Mouse (Mus musculus): ENCODE data around the gene Aph1b. TPM values are rescaled to one million over a fixed set of nuclear protein-coding genes. Genes with fewer than 3 reads are reported as not detected.
"Not testable (repeated sequence)": the region's sequence is repeated elsewhere in the genome, so short reads cannot be mapped to it uniquely, and the experiment has no call there.

Gene Aph1b
- total RNA-seq, 1 experiment, result 1.1 TPM

DNA sequence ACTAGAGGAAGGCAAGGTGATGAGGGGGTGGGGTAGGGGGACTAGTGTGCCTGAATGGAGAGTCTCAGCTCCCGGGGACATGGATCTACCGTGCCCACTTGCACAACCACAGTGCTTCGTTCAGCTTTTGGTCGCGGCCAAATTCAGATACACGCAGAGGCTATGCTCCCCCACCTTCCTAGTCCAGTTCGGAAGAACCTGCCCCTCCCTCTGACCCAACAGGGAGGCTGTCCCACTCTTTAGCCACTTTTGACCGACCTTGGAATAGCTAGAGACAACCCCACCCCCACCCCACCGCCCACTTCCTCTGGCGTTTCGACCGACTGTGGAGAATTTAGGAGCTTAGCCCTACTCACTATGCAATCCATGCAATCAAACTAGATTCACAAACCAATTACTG, 6.7 kb upstream of the Aph1b start:
- H3K4me3 ChIP-seq (ENCODE audit: insufficient read depth in 1 of 2, low read depth in 1 of 2, low read length in 2 of 2, poor library complexity in 1 of 2, severe bottlenecking in 1 of 2), result peak overlapping the region in 1 of 2 experiments; percentile 33; a peak in 1 of 4 replicates
- DNase-seq (ENCODE audit: low read depth, low spot score), result no peak
- in situ Hi-C loops (cut with MboI; ENCODE audit: low sequenced_read_pairs in 2 of 2, unreplicated experiment in 2 of 2), result no loop called here
- no peaks in the 10 kb centered on the region for H3K36me3 ChIP-seq (ENCODE audit: control insufficient read depth, insufficient read depth, low read length, poor library complexity, severe bottlenecking)
- H3K27ac ChIP-seq (ENCODE audit: insufficient read depth, low read depth, low read length, poor library complexity, severe bottlenecking), result no peak overlapping the region
- H3K9ac ChIP-seq (ENCODE audit: insufficient read depth, low read depth, low read length, poor library complexity, severe bottlenecking), result no peak overlapping the region
- peaks cover 4 to 5% of the 10 kb centered on the region in 2 experiments; a peak in 2 of 4 replicates for H3K4me1 ChIP-seq (ENCODE audit: control insufficient read depth in 2 of 2, insufficient read depth in 2 of 2, low read length in 2 of 2, poor library complexity in 1 of 2)
- H3K9me3 ChIP-seq (ENCODE audit: control insufficient read depth, insufficient read depth, low read depth, low read length), result no peaks in the 10 kb centered on the region
- TF ChIP-seq HCFC1 (IDR thresholded peaks at IDR 0.05; ENCODE audit: borderline replicate concordance, insufficient read depth, low read length) (no peak), MAFK (IDR thresholded peaks at IDR 0.05; ENCODE audit: insufficient read depth, low read depth, low read length) (no peak), CHD2 (IDR thresholded peaks at IDR 0.05; ENCODE audit: low read depth, low read length) (no peak), ZC3H11A (IDR thresholded peaks at IDR 0.05; ENCODE audit: borderline replicate concordance, low read depth, low read length) (no peak), ZNF384 (IDR thresholded peaks at IDR 0.05; ENCODE audit: low read depth, low read length) (no peak)

DNA sequence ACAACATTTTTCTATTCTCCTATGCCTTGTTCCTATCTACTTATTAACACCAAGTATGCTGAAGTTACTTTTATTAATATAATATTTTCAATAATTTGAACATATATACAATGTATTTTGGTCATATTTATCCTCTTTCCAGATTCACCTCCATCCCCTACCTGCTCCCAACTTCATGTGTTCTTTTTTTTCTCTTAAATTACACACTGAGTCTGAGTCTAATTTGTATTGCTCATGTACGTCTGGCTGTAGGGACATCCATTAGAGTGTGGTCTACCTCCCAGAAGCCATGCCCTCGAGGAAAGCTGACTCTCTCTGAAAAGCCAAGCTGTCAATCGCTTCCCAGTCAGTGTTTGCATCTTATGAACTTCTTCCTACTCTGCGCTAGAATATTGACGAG, 1.4 kb upstream of the Aph1b start, which contains the start of gene Gm10647:
Gene Gm10647 (plus strand): TSS at position 301 of the 400 bp plus-strand sequence.
- DNase-seq (ENCODE audit: low read depth, low spot score), result no peak
- in situ Hi-C loops (cut with MboI; ENCODE audit: low sequenced_read_pairs in 2 of 2, unreplicated experiment in 2 of 2), result no loop called here
- no peak within 1 kb of the TSS for H3K27ac ChIP-seq (ENCODE audit: insufficient read depth, low read depth, low read length, poor library complexity, severe bottlenecking)
- peak within 1 kb of the TSS in 1 of 2 experiments; percentile 98; a peak in 2 of 4 replicates for H3K4me3 ChIP-seq (ENCODE audit: insufficient read depth in 1 of 2, low read depth in 1 of 2, low read length in 2 of 2, poor library complexity in 1 of 2, severe bottlenecking in 1 of 2)
- peaks cover 2 to 3% of the 10 kb centered on the region in 2 experiments; a peak in 2 of 4 replicates for H3K4me1 ChIP-seq (ENCODE audit: control insufficient read depth in 2 of 2, insufficient read depth in 2 of 2, low read length in 2 of 2, poor library complexity in 1 of 2)
- no peak within 1 kb of the TSS for H3K9ac ChIP-seq (ENCODE audit: insufficient read depth, low read depth, low read length, poor library complexity, severe bottlenecking)
- H3K36me3 ChIP-seq (ENCODE audit: control insufficient read depth, insufficient read depth, low read length, poor library complexity, severe bottlenecking), result no peaks in the 10 kb centered on the region
- no peaks in the 10 kb centered on the region for H3K9me3 ChIP-seq (ENCODE audit: control insufficient read depth, insufficient read depth, low read depth, low read length)
- TF ChIP-seq CHD2 (IDR thresholded peaks at IDR 0.05; ENCODE audit: low read depth, low read length), result no peak
- no peak for TF ChIP-seq HCFC1 (IDR thresholded peaks at IDR 0.05; ENCODE audit: borderline replicate concordance, insufficient read depth, low read length)
- no peak for TF ChIP-seq ZNF384 (IDR thresholded peaks at IDR 0.05; ENCODE audit: low read depth, low read length)
- no peak for TF ChIP-seq ZC3H11A (IDR thresholded peaks at IDR 0.05; ENCODE audit: borderline replicate concordance, low read depth, low read length)
- no peak for TF ChIP-seq MAFK (IDR thresholded peaks at IDR 0.05; ENCODE audit: insufficient read depth, low read depth, low read length)

DNA sequence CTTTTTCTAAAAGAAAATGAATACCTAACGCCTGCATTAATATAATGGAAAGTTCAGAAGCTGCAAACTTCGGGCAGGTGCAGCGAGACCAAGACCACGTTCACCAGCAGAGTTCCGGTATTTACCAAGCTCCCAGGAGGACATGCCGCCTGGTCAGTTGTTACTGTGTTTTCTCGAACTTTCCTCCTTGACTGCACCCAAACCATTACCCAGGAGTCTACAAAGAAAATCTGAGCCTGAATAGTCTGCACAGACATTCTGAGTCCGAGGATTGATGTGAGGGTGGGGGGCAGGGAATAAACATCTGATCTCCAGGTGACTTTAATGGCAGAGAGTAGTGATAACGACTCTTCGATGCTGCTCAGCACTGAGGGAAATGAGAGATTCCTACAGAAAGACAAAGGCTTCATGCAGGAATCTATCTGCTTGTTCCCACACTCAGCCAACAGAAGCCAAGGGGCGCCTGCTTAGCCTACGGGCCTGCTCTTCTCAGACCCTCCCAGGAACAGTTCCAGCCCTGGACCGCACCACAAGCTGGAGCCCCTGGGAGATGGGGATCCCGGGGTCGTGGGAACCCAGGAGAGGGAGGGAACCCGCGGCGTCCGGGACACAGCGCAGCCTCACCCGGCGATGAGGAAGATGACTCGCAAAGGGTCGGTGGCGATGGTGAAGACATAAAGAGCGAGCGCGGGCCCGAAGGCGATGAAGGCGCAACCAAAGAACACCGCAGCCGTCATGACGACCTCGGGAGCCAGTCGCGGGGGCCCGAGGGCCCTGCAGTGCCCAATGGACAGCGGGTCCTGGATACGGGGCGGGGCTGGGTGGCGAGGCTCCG, 444 bp downstream of the Aph1b start:
- Histone ChIP-seq H3K9ac (ENCODE audit: insufficient read depth, low read depth, low read length, poor library complexity, severe bottlenecking) (peak overlapping the region; percentile 51), H3K36me3 (ENCODE audit: control insufficient read depth, insufficient read depth, low read length, poor library complexity, severe bottlenecking) (no peaks in the 10 kb centered on the region), H3K9me3 (ENCODE audit: control insufficient read depth, insufficient read depth, low read depth, low read length) (no peaks in the 10 kb centered on the region), H3K4me1 (ENCODE audit: control insufficient read depth in 2 of 2, insufficient read depth in 2 of 2, low read length in 2 of 2, poor library complexity in 1 of 2) (no peaks in the 10 kb centered on the region), H3K27ac (ENCODE audit: insufficient read depth, low read depth, low read length, poor library complexity, severe bottlenecking) (no peak overlapping the region), H3K4me3 (ENCODE audit: insufficient read depth in 1 of 2, low read depth in 1 of 2, low read length in 2 of 2, poor library complexity in 1 of 2, severe bottlenecking in 1 of 2) (peak overlapping the region; percentile 83 to 98)
- DNase-seq (ENCODE audit: low read depth, low spot score), result peak; percentile 7
- TF ChIP-seq CHD2 (IDR thresholded peaks at IDR 0.05; ENCODE audit: low read depth, low read length) (no peak), HCFC1 (IDR thresholded peaks at IDR 0.05; ENCODE audit: borderline replicate concordance, insufficient read depth, low read length) (no peak; the same call in 1 of the 2 replicates), MAFK (IDR thresholded peaks at IDR 0.05; ENCODE audit: insufficient read depth, low read depth, low read length) (no peak), ZC3H11A (IDR thresholded peaks at IDR 0.05; ENCODE audit: borderline replicate concordance, low read depth, low read length) (no peak), ZNF384 (IDR thresholded peaks at IDR 0.05; ENCODE audit: low read depth, low read length) (no peak)
- in situ Hi-C loops (cut with MboI; ENCODE audit: low sequenced_read_pairs in 2 of 2, unreplicated experiment in 2 of 2), result no loop called here

DNA sequence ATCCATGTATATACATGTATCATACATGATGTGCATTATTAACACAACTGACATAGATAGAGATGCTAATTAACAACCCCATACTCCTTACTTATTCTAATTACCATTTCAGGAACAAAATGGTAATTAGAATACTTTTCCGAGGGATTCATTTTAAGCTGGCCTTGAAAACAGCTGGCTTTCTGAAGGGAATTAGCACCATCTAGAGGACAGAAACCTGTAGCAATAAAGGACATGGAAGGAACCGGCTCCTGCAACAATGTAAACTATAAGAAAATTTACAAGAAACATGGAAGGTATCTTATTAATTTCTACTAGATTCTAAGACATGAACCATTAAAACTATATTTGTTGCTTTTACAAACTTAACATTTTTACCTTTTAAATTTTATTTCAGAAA, 7.5 kb downstream of the Aph1b start:
- in situ Hi-C loops (cut with MboI; ENCODE audit: low sequenced_read_pairs in 2 of 2, unreplicated experiment in 2 of 2), result no loop called here
- Histone ChIP-seq H3K27ac (ENCODE audit: insufficient read depth, low read depth, low read length, poor library complexity, severe bottlenecking) (no peak overlapping the region), H3K36me3 (ENCODE audit: control insufficient read depth, insufficient read depth, low read length, poor library complexity, severe bottlenecking) (no peaks in the 10 kb centered on the region), H3K4me3 (ENCODE audit: insufficient read depth in 1 of 2, low read depth in 1 of 2, low read length in 2 of 2, poor library complexity in 1 of 2, severe bottlenecking in 1 of 2) (no peak overlapping the region), H3K4me1 (ENCODE audit: control insufficient read depth in 2 of 2, insufficient read depth in 2 of 2, low read length in 2 of 2, poor library complexity in 1 of 2) (no peaks in the 10 kb centered on the region), H3K9ac (ENCODE audit: insufficient read depth, low read depth, low read length, poor library complexity, severe bottlenecking) (no peak overlapping the region), H3K9me3 (ENCODE audit: control insufficient read depth, insufficient read depth, low read depth, low read length) (no peaks in the 10 kb centered on the region)
- TF ChIP-seq ZC3H11A (IDR thresholded peaks at IDR 0.05; ENCODE audit: borderline replicate concordance, low read depth, low read length) (peak; percentile 44; the same call in 1 of the 2 replicates), MAFK (IDR thresholded peaks at IDR 0.05; ENCODE audit: insufficient read depth, low read depth, low read length) (no peak)
- peak; percentile 15 for DNase-seq (ENCODE audit: low read depth, low spot score)

DNA sequence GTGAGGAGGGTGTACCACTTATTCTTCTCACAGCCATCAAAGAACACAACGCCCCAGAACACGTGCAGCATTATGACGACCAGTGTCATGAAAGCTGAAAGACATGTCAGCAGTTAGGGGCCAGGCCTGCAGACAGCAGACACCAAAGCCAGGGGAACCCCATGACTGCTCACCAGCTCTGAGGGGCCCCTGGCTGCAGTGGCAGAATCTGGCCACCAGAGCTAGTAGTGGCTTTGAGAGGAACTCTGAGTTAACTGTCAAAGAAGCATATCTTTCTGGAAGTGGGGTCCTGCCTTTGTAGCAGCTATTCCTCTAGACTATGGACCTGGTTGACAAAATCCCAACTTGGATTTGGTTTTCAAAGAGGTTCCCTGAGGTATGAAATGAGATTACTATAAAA, 10.7 kb downstream of the Aph1b start:
- H3K4me3 ChIP-seq (ENCODE audit: insufficient read depth in 1 of 2, low read depth in 1 of 2, low read length in 2 of 2, poor library complexity in 1 of 2, severe bottlenecking in 1 of 2); H3K27ac ChIP-seq (ENCODE audit: insufficient read depth, low read depth, low read length, poor library complexity, severe bottlenecking); H3K9ac ChIP-seq (ENCODE audit: insufficient read depth, low read depth, low read length, poor library complexity, severe bottlenecking); in situ Hi-C loops (cut with MboI; ENCODE audit: low sequenced_read_pairs in 2 of 2, unreplicated experiment in 2 of 2); H3K4me1 ChIP-seq (ENCODE audit: control insufficient read depth in 2 of 2, insufficient read depth in 2 of 2, low read length in 2 of 2, poor library complexity in 1 of 2); DNase-seq (ENCODE audit: low read depth, low spot score); H3K36me3 ChIP-seq (ENCODE audit: control insufficient read depth, insufficient read depth, low read length, poor library complexity, severe bottlenecking); H3K9me3 ChIP-seq (ENCODE audit: control insufficient read depth, insufficient read depth, low read depth, low read length): not testable (repeated sequence)

Measured in ES-E14 (cell line).